Mouse (Mus musculus) thymus, postnatal 0 days (tissue): ENCODE data around the gene Mrps27. TPM values are rescaled to one million over a fixed set of nuclear protein-coding genes. Genes with fewer than 3 reads are reported as not detected.

ENCODE experiments used
- DNase-seq: peaks from one replicate; pipeline ENCODE4 v3.0.0-alpha.2; 2015; ENCODE audit warnings: low spot score
- polyA plus RNA-seq: library from polyadenylated mRNA; unstranded; fragments of >200 nt; fragmentation: Nextera tagmentation; extraction: Ambion mirVana; gene quantifications from 2 replicates; pipeline ENCODE4 v1.2.1, GENCODE M21; 2015

Gene Mrps27
- polyA plus RNA-seq, 1 experiment from 2014 or later, result 38.5 TPM

DNA sequence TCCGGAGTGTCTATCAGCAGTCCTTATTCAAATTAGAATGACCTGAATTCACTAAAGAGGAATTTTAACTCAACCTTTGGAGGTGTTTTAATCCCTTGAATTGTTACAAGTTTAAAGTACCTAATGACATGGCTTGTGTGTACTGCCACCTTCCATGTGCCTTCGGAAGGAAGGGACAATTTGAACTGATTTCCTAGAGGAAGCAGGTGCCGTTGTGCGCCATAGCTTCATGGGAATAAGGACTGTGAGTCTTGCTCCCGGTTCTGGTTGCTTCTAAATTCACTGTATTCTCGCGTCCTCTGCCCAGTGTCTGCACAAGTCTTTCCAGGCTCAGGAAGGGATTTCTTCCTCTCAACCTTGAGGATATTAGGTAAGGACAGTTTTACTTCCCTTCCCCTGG is 41.8 kb downstream of the Mrps27 start:
- no peak for DNase-seq

DNA sequence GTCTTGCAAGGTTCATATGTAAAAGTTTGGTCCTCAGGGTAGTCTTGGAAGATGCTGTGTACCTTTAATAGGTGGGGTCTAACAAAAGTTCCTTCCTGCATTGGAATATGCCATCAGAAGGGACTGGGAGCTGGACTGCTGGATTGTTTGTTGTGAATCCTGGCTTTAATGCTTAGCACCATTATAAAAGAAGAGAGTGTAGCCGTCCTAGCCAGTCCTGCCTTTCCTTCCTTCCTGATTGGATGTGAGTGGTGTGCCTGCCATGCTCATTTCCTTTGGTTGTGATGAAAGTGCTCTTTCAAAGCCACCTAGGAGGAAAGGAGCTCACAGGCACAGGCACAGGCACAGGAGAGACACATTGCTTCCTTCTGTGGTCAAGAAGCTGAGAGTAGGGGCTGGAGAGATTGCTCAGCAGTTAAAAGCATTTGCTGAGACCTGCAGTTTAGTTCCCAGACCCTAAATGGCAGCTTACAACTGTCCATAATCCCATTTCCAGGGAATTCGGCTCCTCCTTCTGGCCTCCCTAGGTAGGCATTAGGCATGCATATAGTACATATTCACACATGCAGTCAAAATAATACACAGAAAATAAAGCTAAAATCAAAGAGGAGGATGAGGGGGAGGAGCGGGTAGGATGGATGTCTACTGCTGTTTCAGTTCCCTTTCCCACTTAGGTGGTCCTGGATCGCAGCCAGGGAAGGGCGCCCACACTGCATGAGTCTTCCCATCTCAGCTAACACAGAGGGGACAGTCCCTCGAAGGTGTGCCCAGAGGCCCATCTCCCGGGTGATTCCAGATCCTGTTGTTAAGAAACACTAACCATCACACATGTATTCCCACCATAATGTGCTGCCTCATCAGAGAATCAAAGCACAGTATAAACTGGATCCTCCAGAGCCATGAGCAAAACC is 43.6 kb downstream of the Mrps27 start:
- DNase-seq, result no peak

DNA sequence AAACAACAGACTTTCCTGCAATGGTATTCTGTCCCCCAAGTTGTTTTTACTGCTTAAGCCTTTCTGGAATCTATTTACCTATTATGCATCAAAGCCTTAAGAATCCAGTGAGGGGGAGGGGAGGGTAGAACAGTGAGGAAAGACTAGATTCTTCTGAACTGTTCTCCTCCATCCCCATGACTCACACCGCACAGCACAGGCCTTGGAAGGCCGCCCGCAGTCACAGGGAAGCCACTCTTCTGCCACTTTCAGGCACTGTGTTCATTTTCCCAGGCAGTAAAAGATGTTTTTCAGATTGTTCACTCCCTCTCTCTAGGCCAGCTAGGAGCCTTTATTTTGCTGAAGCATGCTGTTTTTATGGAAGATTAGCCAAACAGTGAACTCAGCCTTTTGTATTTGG is 46.8 kb downstream of the Mrps27 start:
- DNase-seq, result no peak

DNA sequence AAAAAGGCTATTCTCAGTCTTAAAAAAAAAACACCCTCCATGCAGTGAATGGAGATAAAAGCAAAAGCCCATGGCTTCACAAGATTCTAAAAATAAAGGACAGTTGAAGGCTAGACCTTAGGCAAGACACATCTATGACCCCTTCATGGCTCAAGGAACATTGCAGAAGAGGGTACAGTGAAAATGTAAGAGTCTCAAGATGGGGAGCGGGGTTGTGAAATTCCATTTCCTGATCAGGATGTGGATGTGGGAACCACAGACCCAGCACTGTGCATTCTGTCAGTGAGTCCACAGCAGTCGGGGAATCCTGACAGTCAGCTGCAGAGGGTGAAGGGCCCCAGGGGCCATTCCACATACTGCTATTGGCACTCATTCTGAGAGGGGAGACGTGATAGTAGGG is 48.5 kb downstream of the Mrps27 start:
- no peak for DNase-seq

DNA sequence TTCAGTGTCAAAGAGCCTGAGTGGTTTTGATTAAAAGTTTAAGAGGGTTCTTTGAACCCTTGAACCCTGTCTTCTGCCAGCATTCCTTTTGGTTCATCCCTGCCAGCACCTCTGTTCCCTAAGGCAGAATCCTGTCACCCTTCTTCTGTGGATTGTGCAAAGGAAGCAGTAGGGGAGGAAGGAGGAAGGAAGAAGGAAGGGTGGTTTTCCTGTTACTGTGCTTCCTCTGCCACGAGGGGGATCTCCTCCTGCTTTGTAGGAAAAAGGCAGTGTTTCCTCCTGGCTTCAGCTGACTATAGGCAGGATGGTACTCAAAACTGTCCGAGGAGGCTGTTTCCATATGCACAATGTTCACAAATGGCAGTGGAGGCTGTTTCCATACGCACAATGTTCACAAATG is 50.1 kb downstream of the Mrps27 start:
- DNase-seq, result no peak

DNA sequence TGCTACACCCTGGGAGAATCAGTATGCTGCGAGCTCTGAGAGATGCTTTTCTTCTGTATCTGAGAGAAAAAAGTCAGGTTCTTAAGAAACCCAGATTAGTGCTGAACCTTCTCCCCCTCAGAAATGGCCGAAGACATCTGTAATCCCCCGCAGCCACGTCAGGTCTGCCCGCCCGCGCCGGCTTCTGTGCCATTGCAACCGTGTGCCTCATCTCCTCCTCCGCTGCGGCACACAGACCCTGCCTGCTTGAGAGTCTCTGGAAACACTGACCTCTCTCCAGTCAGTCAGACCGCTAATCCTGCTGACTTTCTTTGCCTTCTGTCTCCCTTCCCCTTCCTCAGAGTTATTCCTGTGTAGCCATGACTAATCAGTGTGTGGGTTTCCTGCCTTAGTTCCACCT is 50.9 kb downstream of the Mrps27 start:
- DNase-seq, result no peak

DNA sequence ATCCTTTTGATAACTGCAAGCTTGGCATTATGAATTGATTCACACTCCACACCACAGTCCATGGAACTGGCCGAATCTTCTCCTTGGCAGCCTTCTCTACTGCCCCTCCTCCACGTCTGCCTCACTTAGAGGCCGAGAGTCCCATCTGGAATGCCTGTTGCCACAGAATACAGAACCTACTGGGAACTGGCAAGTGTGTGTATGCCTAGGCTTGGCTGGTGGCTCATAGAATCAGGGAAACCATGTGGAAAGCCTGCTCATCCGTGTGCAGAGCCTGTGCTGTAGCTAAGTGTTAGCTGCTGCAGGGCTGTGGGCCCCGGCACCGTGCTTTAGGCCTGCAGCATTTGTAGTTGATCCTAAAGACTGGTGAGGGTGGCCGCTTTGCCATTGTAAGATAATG is 52.6 kb downstream of the Mrps27 start:
- no peak for DNase-seq

DNA sequence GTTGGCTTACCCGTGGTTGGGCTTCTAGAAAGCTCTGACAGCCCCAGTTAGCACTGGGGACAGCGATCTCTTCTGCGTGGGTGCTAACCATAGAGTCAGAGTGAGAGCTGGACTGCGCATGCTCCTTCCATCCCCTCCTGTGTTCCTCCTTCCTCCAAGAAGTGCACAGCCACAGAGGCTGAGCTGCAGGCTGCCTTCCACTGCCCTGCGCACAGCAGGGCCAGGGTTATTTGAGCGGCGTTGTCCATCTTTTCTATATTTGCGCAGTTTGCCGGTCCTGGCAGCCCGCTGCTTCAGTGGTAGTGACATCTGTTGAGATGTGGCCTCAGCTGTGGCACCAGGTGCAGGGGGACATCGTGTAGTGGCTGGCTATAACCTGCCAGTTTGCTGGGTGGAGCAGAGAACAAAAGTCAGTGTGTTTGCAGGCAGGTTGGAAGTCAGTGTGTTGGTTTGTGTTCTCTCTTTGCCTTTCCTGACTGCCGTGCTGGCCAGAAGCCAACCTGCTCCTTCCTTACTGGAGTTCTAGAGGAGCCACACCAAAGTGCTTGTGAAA is 53.6 kb downstream of the Mrps27 start:
- peak; percentile 44 for DNase-seq

DNA sequence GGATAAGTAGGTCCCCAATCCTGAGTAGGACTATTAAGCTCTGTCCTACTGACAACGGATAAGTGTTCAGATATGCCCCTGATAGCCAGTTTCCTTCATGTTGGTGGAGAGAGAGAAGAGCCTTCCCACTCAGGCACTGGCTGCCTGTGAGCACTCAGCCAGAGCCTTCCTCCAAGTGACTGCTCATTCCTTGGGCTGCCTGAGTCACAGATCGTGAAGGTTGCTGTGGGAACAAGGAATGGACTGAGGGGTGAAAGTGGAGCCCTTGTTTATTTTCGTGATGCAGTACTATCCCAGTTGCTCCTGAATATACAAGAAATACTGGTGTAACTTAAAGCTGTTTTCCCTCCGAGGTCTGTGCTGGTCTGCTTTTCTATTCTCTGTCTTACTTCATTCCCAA is 54.8 kb downstream of the Mrps27 start:
- DNase-seq, result no peak

DNA sequence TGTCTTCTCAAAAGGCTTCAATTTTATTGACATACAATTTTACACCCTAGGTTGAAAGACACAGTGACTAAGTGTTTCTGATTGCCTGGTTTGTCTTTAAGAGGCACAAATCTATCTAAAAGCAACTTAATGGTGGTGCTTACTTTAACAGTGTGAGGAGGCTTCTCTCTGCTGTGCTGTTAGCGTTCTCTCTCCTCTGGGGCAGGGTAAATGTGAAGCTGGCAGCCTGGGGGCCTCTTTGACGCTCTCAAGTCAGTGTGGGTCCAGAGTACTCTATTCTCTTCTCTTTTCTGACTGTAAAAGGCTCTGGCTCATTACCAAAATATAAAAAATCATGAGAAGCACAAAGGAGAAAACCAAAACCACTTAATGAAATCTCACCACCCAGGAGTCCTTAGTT is 64.6 kb downstream of the Mrps27 start:
- no peak for DNase-seq

DNA sequence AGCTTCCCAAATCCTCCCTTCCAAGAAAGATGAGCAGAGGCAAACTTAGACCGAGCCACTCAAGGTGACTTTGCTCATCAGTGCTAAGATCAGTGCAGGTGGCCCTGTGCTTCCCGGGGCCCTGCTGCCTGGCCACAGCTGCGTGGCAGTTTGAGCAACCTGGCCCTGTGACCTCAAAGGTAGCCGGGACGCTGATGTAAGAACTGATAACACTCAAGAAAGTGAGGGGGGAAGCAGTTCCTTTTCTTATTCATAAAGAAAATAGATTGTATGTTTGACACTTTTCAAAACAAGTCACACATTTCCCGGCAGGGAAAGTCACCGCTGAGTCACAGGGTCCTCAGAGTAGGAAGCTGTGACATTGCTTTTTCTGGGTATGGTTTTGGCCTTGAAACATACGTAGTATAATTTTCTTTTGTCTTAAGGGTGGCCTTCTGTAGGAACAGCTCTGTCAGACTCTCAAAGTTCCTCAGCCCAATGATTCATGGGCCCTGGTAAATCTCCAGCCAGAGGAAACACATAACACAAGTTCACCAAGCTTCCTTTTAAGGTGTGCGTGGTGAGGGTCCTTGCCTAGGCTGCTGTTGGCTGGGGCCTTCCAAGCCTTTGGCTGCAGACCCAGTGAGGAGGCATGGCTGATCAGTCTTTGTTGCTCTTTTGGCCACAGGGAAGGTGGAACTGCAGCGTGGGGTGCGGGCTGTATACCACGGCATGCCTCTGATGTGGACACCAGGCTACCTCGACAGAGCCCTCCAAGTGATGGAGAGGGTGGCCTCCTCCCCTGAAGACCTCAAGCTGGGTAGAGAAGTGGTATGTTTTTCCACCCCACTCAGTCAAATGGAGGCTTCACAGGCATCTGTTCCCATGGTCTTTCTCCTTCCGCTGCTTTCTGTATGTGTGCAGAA is 66.3 kb downstream of the Mrps27 start:
- peak; percentile 63 for DNase-seq

DNA sequence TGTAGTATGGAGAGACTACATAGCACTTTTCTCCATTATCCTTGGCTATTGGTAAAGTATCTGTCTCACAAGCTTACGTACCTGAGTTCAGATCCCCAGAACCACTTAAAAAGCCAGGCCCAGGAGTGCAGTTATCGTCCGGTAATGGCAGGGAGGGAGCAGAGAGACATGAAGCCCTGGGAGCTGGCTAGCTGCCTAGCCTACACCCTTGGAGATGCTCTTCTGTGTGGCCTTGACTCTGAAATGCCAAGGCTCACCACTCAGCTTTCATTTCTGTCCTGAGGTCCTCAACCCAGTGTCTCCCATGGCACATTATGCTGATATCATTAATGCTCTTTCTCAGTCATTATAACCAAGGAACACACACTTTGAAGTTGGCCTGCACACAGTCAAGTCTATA is 67.2 kb downstream of the Mrps27 start:
- no peak for DNase-seq

DNA sequence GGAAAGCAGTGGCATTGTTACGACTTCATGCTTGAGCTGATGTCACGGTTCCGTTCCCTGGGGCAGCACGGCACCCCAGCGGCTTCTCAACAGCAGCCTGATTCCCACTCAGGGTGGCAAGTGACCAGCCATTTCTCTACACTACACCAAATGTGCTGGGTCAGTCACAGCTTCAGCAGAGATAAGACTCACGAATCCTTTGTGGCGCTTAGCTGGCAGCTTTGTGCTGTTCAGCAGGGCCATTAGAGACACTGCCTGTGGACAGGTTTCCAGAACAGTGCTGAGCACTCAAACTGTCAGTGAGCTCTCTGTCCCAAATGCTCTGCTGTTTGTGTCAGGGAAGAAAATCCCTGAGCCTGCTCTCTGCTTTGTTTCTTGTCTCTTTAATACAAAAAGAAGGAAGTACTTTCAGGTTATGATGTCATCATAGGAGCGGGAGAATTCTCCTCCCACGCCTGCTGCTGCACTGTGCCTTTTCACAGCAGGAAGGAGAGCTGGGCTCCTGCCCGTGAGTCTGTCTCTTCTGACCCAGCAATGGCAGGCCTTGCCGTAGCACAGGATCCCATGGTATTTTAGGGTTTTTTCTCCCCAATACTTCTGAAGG is 68.0 kb downstream of the Mrps27 start:
- peak; percentile 49 for DNase-seq

DNA sequence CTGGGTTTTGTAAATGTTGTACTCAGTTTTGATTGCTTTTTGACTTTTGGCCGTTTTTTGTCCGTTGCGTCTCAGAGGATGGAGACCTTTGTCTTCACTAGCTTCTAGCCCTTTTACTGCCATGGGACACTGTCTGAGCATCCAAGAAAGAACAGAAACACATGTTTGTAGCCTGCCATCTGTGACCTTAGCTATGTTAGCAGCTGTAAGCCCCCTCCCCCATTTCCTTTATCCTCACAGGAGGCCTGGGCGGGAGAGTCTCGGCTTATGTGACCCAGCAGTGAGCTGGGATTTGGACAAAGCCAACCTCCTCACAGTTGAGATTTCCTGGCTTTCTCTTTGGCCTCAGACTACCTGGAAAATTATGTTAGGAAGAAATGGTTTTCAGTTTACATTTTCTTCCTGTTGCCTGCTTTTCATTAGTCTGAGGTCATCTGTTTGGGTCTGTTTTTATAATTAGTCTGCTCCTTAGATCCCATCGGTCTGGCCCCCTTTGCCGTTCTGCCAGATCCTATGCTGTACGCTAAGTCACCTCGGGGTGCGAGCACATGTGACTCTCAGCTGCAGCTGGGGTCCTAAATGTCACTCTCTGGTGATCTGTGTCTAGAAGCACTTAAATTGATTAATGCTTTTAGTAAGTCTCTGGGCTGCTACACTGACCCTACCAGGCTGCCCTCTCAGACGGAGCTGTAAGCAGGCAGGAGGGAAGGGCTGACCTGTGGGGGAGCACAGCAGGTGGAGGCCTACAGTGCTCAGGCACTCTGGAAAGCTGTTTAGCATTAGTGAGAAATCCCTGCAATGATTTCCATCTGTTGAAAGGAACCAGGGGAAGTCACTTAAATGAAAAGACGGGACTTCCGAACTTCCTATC is 69.1 kb downstream of the Mrps27 start:
- DNase-seq, result no peak

DNA sequence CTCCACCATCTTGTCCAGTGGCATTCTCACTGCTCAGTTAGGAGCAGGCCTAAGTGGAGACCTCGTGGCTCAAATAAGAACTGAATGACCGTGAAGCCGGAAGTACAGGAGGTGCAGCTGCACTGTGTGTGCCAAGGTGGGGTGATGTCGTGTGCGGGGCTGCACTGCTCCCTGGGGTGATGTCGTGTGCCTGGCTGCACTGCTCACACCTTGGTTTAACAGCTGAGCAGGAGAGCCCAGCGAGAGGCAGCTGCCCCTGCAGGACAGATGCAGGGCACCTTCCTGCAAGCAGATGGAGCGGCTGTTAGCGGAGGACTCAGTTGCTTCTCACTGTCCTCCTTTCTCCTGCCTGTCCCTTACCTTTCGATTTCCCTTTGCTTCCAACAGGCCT is 69.8 kb downstream of the Mrps27 start:
- no peak for DNase-seq

DNA sequence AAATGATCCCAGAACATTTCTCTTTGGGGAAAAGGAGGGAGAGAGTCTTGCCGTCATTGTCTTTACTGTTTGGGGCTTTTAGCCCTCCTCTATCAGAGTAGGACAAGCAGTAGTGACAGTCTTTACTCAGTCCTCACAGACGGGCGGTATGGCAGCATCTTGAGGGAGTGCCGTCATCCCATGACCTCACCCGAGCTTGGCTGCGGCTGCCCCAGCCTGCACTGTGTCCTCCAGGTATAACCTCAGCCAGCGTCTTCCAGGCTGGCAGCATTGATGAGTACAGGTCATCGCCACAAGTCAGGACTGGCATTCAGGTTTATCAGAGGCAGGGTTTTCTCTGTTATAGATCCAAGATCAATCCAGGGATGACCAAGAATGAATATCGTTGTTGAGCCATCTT is 72.0 kb downstream of the Mrps27 start:
- DNase-seq, result no peak

DNA sequence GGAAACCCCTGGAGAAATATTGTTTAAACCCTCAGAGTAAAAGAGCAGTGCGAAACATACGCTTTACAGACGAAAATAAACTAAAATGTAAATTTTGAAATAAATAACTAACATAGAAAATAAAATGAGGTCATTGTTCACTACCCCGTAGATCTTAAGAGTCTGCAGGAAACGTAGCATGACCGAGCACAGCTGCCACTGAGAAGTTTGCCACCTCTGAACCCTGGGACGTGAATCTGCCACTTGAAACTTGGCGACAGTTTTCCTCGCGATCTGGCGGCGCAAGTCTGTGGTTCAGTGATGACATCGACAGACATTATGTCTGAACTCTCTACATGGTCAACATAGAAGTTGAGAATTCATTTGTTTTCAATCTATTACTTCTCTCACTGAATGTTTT is 79.0 kb downstream of the Mrps27 start:
- DNase-seq, result no peak

DNA sequence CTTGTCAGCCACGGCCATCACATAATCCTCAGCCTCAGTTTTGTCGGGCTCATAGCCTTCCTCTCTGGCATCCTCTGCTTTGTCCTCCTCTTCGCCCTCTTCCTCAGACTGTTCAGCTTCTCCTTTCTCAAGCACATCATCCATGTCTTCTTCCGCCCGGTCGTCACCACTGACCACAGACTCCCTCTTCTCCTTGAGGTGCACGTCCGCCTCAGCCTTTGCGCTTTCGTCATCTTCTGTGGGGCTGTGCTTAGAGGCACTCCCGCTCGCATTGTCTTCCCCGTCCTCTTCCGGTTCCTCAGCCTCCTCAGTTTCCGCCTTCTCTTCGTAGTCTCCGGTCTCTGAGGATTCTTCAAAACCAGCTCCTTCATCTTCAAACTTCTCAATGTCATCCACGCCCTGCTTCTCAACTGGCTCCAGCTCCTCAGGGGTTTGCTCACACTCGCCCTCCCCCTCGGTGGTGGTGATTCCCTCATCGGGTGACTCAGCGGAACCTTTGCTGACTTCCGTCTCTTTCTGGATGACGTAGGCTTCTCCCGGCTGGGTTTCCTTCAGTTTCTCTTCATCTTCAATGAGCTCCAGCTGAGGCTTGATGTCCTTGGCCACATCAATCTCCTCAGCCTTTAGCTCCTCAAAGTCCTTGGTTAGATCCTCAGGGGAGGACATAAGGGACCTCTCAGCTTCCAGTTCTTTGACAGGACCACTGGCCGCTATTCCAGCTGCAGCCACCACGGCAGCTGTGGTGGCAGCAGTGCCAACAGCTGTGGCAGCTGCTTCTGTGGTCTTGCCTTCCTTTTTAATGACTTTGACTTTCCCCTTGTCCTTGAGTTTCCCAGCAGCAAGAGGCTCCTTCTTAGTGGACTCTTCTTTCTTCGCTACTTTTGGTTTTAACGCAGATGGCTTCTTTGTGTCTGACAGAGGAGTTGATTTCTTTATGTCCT is 88.8 kb downstream of the Mrps27 start:
- no peak for DNase-seq

DNA sequence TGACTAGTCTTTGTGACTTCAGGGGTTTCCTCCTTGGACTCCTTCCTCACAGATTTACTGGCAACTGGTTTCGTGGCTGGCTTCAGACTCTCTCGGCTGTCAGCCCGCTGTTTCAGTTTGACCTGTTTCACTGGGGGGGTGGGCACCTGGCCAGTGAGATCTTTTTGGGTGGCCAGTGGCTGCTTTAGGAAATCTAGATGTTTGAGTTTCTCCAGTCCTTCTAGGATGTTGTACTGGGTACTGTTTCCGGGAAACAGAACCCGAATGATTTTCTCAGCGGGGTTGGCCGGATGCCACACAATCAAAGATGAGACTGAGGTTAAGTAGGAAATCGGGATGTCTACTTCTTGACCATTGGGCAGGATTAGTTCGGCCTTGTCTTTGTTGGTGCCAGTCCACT is 89.9 kb downstream of the Mrps27 start:
- no peak for DNase-seq

DNA sequence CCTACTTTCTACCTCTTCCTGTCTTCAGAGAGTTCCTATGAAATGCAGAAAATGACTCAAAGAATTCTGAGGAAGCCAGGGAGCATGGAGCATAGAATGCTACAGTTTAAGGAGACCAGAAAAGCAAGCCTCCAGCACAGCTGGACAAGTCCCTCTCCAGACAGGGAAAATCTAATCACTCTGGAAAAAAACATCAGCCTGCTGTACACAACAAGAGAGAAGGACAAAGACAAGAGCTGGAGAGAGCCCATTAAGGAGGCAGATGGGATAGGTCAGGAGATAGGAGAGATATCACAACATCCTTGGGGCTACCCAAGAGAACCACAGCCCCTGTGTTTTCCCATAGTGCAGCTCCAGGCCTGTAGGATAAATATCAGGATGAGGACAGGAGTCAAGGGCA is 92.5 kb downstream of the Mrps27 start:
- DNase-seq, result no peak
